Mouse (Mus musculus) kidney, postnatal 10 days (tissue): ENCODE data around the gene Rmnd5a.

Experiments used
- DNase-seq: peaks from one replicate; pipeline ENCODE4 v3.0.0; 2021; ENCODE audit warnings: mixed read lengths

Gene Rmnd5a

DNA sequence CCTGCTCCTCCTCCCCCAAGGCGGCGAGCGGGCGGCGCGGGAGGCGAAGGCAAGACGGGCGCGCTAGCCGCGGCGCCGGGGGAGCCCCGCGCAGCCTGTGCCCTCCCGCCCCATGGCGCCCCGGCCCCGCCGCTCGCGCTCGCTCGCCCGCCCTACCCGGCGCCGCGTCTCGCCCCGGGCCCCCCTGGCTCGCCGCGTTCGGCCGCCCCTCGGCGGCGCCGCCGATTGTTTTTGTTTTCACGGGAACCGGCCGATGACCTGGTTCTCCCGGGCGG is 283 bp downstream of the Rmnd5a start:
- DNase-seq = no peak

DNA sequence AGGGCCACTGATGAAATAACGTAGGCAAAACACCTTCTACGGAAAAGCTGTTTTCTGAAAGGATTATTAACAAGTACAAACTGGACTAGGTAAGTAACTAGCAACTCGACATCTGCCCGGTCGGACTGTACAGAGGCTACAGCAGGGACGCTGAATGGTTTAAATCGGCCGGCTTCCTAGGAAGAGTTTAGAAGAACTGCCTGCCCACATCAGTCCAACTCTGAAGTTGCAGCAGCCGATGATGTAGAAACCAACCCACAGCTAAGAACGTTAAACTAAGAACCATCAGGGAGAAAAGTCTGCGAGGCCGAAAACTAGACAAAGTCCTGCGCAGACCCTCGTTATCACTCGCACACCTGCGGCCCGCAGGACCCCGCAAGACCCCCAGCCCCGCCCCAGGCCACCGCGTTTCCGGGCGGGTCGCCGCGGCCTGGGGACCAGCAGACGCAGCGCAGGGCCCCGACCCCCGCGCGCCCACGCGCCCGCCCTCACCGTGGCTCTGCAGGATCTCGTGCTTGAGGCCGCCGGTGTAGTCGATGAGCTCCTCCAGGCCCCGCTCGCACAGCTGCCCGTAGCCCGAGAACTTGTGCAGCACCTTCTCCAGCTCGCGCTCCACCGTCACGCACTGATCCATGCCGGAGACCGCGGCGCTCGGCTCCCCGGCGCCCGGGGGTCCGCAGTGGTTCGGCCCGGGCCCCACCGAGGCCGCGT is 776 bp downstream of the Rmnd5a start:
- peak; percentile 74 for DNase-seq

- DNase-seq = no peak
Observed at GRCm38 (mm10) chr6:71438070-71438469, 2.4 kb downstream of the Rmnd5a start.

DNA sequence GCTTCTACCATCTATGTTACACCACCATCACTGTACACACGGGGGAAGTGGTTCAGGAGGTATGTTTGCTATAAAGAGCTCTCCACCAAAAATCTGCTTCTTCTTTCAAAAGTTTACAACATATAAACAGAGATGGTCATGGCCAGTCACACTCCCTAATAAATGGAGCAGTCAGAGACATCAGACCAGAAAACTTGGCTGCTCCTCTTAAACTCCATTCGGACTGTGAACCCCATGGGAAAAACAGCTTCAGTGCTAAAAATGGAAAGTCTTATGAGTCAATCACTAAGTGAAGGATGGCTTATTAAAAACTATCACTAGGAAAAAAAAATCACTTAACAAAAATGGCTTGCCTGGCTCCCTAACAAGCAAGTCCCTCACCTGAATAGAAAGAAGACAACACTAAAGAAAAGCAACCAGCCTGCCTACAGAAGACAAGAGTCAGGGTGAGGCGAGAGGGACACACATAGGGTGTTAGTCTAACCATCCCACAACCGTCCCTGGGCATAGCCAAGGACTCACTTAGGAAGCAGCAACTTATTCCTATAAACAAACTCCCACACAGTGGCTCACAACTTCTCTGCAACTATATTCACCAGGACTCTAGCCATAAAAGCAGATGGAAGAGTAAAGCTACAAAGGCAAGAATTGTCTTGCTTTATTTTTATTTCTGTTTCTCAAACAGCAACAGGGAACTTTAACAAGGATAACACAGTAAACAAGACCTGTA is 12.3 kb downstream of the Rmnd5a start:
- no peak for DNase-seq

GRCm38 (mm10) chr6:71425681-71426080 is 14.8 kb downstream of the Rmnd5a start:
- DNase-seq = no peak

DNA sequence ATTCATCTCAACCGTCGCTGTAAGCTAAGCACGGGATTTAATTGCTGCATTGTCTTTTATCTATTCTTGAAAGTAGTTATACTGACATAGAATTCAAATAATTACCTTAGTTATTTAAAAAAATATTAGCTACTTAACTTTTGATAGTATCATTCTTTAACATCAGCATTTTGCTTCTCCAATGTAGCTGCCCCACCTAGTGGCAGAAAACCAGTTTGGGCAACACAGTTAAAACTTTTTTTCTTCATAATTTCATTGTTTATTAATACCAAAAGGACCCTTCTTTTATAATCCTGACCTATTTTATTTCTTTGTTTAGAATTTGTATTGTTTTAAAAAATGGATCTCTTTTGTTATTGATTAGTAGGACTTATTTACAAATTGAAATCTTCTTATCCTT is 17.3 kb downstream of the Rmnd5a start:
- peak; percentile 63 for DNase-seq

- DNase-seq = no peak
Observed at GRCm38 (mm10) chr6:71422162-71422561, 18.3 kb downstream of the Rmnd5a start.

DNA sequence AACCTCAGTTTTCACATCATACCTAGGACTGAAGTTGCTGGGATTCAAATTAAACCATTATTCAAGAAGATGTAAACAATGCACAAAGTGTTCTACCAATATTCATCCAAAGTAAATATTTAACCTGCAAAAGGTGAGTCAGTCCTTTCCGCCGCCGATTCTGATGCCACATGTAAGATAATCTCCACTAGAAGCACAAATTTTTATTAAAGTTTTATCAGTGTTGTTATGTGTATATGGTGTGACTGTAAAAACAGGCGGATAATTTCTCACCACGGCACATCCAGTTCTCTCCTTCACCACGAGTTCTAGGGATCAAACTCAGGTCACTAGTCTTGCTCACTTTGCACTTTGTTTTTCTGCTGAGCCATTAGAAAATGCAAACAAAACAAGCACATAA is 19.6 kb downstream of the Rmnd5a start:
- no peak for DNase-seq

DNA sequence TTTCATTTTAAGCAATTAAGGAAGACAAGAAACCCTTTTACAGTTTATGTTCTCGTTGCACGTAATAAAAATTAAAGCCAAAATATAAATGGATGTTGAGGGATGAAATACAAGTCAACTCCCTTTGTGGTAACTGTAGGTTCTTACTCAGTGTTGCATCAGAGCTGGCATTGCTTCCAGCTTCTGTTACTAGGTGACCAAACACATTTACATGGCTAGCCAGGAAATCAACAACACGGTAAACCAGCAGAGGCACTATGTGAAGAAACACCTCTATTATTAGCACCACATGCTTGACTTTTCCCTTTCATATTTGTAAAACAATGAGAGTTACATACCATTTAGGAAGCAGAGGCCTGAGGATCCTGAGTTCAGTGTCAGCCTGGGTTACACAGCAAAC is 21.6 kb downstream of the Rmnd5a start:
- no peak for DNase-seq

DNA sequence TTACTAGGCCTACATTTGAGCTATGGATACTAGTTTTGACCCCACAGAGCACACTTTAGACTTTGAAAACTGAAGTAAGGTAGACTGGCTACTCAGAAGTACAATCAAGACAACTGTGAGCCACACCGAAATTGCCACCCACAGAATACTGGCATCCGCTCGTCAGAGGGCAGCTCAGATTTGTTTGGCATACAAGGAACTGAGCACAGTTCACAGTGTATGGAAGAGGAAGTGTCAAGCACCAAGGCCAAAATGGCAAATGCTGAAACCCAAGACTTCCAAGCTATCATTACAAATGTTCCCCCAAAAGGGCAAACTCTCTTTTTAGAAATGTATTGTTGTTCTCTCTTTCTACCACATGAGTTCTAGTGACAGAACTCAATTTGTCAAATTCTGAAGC is 25.0 kb downstream of the Rmnd5a start:
- no peak for DNase-seq

DNA sequence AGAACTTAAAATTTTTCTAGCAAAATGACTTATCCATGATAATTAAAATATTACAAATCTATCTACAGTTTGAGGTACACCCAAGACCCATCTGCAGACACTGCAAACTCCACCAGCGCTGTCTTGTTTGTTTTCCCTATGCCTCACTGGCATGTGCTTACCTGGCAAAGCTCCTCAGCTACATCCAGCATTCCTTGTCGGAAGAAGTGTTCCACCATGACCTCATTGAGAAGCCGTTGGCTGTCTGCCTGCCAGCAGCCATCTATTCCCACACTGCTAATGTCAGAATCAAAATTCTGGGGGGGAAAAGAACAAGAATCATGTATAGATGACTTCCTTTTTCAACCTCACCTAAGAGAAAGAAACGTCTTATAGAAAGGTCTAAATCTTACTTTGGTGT is 25.8 kb downstream of the Rmnd5a start:
- peak; percentile 40 for DNase-seq

- DNase-seq = peak; percentile 26
Observed at GRCm38 (mm10) chr6:71398829-71399609, 41.4 kb downstream of the Rmnd5a start.

DNA sequence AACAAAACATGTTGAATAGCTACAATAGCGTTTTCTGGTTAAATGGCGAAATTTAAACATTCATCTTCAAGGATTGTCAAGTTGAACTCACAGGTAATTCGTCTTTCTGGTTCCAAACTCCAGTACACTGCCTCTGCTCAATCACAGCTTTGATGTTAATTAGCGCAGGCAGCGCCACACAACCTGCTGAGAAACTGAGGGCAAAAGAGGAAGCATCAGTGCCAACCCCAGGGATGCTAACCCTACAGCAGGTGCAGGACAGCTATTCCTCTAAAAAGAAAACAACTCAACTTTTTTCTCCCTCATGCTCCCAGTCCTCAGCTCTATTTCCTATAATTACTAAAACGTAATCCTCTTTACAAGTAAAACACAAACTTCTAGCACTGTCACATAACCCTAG is 43.7 kb downstream of the Rmnd5a start:
- DNase-seq = no peak

- DNase-seq = no peak
Observed at GRCm38 (mm10) chr6:71396016-71396415, 44.4 kb downstream of the Rmnd5a start.

DNA sequence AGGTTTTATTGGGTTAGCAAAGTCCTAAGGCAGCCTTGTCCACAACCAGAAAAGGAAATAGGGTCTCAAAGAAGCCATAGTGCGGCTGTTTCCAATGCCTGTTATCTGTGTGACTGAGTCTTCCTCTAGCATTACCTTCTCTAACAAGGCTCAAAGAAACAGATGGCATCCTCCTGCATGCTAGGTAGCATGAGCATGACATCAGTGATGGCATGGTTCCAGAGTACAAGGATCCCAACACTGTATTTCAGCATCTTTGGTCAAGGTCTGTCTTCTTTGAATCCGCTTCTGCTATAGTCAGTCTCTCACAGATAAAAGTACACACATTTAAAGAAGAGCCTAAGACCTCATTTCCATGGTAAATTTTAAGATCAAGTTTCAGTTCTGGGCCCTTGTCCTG is 49.9 kb downstream of the Rmnd5a start:
- DNase-seq = no peak

DNA sequence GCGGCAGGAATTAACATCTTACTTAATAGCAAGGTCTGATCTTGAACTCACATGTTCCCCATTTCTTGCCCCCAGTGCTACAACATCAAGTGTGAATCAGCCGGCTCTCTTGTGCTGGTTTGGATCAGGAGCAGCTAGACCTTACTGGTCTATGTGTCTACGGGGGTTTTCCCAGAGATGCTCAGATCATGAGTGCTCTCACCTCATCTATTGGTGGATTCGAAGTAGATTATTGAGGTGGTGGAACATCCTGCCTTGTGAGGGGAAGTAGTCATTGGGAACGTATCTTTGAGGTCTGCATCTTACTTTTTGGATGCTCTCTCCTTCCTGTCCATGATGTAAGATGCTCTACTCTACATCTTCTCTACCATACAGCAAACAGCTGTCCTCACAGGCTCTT is 58.8 kb downstream of the Rmnd5a start:
- no peak for DNase-seq

DNA sequence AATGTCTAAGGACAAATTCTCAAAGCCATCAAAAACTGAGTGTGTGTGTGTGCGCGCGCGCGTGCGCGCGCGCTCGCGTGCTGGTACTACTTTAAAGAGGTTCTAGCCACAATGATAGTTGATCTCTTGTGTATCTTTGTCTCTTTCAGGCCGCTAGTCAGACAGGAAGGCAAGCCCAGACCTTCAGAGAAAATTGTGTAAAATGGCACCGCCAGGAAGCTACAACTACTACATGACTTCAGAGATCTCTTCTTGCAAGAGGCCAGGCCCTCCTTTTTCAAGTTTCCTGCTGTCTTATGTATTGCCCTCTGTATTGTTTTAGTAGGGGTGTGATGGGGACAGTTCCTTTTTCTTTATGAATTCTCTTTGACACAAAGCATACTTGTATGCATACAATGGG is 63.7 kb downstream of the Rmnd5a start:
- no peak for DNase-seq

DNA sequence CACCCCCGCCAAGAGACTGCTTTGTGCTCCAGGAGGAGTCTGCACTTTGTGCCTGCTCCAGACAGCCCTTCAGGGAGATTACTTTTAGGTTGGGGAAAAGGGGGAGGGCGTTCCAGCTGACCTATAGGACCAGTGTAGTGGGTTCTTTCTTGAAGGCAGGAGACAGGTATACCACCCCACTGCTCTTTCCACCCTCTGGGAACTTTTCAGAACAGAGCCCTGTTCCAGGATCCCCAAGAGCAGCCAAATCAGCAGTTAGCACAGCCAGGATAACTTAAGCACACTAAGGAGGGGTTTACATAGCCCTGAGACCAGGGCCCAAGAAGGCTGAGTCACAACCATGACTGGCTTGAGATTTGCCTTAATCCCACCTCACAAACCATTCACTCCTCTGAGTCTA is 65.5 kb downstream of the Rmnd5a start:
- DNase-seq = no peak

GRCm38 (mm10) chr6:71374311-71374829 is 66.1 kb downstream of the Rmnd5a start:
- no peak for DNase-seq

GRCm38 (mm10) chr6:71373249-71373775 is 67.1 kb downstream of the Rmnd5a start, which contains the start of gene Cd8a:
Cd8a (plus strand) TSS chr6:71373427.
- DNase-seq = no peak

GRCm38 (mm10) chr6:71372041-71372720 is 68.3 kb downstream of the Rmnd5a start:
- no peak for DNase-seq

GRCm38 (mm10) chr6:71371085-71371605 is 69.3 kb downstream of the Rmnd5a start:
- no peak for DNase-seq

- no peak for DNase-seq
Observed at GRCm38 (mm10) chr6:71369416-71369815, 71.0 kb downstream of the Rmnd5a start.
